Mouse (Mus musculus): ENCODE results near the gene Itgb6.

Gene Itgb6

DNA sequence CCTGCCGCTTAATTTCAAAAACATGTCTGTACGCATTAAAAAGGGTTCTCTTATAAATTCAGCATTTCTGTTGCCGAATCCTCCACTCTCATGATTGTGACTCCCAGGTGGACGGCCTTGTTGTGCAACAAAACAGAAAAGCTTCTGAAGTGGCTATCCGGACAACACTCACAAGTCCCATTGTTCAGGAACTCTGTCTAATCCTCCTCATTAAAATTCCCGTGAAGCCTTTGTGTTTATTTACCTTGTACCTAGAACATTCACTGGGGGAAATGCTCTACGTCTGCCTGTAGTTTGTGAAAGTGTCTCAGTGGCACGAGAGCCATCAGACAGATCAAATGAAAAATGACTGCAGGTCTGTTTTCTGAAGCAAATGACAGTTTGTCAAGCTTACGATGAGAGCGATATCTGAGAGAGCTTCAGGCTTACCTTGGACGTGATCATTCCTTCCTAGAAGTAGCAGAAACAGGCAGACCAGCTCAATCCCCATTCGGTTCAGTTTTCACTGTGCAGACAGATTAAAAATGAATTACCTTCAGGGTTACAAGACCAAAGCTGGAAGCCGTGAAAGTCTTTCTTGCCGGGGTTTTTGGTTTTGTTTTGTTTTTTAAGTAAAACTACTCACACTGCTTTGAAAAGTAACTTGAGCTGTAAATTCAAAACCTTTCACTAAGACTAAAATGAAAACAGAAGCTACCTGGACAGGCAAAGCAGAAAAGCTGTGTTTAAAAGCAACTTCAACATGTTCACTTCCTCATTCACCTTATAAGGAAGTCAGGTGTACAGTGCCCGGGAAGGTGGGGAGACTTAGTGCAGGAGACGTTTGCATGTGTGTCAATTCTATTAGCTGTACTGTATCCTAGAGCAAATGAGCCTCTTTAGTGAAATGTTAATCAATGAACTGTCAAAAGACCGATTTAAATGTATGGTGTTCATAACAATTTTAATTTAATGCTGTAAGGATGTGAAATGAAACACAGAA, 49.2 kb downstream of the Itgb6 start:
- no peak for DNase-seq

DNA sequence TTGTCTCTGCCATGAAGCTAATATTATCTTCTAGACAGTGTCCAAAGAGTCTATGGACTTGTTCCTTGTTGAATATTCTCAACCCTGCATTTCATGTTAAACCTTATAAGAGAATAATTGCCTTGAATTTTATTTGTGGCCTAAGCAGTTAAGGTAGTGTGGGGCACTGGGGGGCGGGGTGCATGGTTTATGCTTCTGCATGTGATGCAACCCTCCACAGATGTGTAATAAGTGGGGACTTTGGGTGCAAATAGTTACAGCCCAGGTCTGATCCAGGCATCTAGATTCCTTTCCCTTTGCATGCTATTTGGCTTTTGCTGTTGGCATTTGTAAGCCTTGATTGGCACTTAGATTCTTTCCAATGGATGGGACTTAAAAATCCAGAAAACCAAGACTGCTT, 51.2 kb downstream of the Itgb6 start:
- DNase-seq = no peak

DNA sequence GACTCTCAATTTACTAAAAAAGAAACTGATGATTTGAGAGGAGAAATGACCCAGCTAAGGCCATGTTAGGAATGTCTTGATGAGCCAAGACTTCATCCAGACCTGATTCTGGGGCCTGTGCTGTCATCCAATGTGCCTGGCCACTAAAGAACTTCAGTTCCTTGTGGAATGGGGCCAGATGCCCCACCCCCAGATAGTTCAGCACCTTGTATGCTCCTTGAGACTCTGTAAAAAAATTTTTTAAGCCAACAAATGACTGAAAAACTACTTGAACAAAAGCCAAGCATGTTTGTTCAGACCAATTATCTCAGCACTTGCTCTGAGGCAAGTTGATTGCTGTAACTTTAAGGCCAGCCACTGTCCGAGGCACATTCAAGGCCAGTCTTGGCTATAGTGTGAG, 59.4 kb downstream of the Itgb6 start:
- no peak for DNase-seq

DNA sequence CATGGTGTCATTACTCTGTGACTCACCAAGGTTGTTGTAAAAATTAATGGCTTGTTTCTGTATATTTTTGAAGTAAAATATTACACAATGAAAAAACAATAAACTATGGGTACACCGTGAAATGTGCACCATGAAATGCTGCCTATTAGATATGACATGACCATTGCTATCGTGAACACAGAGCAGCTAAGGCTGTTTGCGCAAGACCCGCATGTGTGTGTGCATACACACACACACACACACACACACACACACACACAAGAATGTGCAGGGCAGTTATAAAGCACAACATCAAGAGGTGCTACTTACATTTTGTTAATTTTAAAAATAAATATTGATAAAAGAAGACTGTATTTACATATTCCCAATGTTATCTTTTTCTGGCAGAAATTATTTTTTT, 62.5 kb downstream of the Itgb6 start:
- no peak for DNase-seq

DNA sequence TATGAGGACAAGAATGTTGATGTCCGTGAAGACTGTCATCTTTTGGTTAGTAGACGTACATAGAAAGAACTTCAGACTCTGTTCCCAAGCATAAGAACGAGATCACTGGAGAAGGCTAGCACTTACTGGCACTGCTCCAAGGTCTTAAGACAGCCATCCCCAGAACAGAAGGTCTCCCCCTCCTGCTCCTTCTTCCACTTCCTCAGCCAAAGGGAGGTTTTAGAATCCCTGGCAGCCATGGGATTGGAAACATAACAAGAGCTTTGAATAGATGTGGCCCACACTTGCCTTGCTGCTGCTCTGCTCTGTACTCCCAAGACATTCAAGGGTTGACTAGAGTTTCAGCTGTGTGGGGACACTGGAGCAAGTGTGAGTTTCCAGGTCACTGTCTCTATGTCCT, 63.5 kb downstream of the Itgb6 start:
- peak; percentile 85 for DNase-seq

DNA sequence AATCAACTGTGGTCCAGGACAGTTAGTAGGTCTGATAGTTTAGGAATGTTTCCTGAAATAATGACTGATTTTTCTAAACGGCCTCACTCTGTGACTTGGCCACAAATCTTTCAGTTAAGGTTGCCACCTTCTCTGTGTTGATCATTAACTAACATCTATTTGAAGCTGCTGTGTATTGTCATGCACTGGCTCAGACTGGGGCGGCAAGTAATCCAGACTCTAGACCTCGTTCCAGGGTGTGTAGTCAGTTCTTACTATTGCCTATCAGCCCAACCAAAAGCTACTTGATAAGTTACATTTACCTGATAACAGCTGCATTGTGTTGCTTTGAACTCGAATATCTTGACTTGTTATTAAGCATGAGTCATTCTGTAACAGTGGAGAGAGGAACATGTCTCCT, 67.6 kb downstream of the Itgb6 start:
- no peak for DNase-seq

DNA sequence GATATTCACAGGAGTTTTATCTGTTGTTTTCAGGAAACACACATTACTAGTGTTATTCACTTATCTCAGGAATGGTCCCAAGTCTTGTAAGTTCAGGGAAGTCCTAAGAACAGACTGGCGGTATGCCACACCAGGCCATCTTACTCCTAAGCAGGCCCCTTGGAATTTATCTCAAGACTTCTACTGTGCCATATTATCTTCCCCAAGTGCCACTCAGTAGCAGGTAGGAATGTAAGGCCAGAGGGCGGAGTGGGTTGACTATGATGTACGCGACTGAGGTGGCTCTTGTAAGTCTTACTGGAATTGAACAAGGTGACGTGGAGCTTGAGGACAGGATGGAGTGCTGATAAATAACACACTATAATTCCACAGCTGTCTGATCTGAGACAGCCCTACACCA, 72.3 kb downstream of the Itgb6 start:
- no peak for DNase-seq

DNA sequence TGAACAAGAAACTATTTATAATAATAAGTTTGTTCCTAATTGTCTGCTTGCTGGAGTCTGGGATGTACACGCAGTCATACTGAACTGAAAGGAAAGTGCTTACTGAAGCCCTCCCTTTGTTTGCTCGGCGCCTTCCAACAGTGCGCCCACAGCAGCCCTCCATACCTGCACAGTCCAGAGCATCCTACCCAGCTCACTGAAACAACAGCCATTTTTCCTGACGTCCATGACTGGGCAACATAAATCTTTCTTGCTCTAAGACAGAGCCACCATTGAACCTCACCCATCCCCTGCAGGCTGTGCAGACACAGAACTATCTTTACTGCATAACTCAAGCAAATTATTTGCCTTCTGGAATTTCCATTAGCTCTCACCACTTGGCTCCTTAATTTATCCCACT, 74.8 kb downstream of the Itgb6 start:
- DNase-seq = no peak

DNA sequence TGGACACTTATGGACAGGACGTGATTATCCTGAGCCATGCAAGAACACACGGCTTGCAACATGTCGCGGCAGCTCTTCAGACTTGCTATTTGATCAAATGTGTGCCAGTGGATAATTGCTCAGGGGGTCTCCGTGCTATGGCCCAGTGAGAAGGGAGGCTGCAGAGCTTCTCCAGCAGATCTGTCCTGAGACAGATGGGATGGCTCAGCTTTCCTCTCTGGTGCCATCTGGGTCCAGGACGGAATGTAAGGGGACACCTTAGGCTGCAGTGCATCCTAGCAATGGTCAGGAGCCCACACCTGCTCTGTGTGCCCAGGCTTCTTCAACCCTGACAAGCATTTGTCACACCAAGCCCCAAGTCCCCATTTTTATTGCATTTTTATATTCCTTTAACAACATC, 75.9 kb downstream of the Itgb6 start:
- peak; percentile 80 for DNase-seq

DNA sequence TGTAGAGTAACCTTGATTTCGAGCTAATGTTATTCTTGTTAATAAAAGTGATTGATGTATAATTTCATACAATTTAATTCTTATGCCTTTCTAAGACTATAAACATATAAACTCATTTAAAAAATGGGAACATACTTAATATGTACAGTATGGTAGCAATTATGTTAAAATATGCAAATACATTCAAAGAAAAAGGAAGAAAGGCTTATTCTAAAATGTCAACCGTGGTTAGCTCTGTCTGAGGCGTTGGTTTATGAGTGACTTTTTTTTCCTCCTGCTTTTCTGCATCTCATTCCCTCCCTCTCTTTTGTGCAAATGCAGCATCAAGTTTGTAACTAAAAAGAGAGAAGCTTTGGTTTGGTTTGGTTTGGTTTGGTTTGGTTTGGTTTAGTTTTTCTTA, 79.0 kb downstream of the Itgb6 start:
- DNase-seq = no peak

DNA sequence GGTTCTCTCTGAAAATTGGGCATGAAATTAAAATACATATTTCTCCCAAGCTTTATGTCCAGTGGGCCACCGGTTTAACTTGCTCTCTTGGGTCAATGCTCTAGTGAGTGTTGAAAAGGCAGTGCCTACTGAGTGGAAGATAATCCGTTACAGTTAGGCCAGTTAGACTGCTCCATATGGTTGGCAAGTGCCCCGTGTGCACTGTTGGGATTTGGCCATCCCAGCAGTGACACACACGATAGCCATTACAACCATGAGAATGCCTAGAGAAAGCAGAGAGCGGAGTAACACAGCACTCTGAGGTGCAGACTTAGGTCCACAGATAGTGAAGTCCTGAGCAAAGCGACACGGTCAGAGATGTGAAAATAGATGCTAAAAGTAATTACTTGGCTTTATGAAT, 79.8 kb downstream of the Itgb6 start:
- no peak for DNase-seq

DNA sequence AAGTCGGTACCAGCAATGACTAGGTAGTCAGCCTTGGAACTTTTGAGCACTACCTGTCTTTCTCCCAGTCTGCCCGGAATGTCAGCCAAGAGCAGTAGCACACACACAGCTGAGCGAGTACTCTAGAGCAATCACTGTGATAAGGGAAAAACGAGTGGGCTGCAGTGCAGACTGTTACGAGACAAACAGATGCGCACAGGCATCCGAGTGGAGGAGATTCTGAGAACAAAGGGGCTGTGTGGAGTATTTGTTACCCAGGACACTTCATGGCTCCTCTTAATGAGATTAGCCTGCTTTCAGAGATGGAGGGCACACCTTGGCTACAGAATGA, 82.1 kb downstream of the Itgb6 start:
- no peak for DNase-seq

DNA sequence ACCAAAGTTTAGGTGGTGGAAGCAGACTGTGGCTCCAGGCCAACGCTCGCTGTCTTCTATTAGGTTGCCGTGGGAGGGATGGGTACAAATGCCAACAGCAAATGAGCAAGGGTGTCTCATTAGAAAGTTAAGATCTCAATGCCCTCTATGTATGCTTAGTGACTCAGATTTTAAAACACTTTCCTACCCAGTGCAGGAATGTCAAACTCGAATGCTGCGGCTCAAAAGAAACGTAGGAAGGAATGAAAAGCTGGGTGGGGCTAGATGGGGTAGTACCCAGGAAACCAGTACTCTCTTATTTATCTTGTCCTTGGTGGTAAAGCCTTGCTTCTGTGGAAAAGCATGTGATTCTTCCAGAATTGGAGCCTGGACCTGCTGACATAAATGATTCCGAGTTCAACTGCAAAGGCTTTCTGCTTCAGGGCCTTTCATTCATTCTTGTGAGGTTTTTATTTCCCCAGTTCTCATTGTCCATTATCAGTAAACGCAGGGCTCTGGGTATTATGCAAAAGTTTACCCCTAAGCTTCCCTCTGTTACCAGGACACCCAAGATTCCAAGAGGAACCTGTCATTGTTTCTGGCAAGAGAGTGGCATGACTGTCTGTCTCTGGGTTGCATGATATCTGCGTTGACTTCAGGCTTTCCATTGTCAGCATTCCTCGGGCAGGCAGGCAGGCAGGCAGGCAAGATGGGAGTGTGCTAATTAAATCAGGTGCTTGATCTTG, 82.7 kb downstream of the Itgb6 start:
- peak; percentile 88 for DNase-seq

DNA sequence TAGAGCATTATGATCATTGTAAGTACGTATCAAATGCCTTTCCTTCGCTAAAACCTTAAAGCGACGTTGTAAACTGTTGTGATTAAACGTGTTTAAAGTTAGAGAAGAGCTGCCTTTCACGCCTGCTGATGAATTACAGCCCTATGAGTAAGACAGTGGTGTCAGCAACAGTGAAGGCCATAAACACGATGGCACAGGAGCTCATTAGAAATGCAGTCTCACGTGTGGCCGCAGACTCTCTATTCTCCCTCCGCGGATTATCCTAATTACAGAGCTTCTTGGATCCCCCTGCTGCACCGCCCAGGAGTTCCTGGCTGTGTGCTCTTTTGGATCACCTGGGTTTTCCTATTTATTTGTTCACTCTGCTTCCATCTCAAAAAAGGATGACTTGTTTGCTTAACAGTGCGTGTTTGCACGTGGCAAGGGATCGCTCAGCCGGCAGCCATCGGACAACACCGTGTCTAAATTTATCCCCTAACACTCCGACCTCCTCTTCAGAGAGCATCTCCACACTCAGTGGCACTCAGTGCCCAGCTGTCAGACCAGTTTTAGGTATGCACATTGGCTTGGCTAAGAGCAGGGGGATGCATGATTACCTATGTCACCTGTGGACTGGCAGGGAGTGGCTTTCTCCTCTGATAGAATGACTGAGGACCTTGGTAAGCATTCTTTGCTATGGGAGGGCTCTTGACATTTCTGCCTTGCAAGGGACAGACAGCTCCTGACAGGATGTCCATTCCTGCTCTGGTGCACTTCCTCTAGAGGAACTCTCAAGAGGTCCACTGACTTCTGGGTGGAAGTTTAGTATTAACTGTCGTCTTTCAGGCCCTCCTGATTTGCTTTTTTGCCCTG, 85.3 kb downstream of the Itgb6 start:
- DNase-seq = no peak

DNA sequence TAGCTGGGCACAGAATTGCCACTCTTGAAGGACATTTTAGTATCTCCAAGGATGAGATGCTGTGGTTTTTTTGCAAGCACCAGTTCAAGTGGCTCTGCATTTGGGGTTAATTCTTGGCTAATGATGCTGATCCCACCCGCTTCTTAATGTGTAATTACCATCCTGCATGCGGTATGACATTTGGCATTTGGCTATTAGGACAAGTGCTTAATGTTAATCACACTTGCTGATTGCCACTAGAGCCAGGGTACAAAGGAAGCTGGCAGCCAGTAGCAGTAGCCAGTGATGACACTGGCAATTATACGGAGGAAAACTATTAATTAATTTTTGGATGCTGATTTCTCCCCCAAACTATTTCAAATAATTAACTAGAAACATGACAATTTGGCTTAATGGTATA, 86.0 kb downstream of the Itgb6 start:
- no peak for DNase-seq

DNA sequence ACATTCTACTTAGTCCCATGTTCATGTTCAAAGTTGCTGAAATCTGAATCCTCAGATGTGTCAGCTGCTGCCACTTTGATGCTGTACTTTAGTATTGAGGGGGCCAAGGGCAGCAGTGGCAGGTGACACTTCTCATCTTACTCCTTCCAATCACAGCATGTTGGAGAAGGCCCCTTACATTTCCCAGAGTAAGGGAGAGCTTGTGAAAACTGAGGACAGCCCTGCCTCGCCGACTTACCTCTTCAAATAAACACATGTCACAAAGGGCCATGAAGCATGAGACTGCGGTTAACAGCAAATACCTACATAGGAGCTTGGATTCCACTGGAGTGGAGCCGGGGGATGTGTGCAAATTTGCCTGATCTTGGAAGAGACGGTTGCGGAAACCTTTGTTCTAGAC, 86.4 kb downstream of the Itgb6 start:
- DNase-seq = peak; percentile 64

DNA sequence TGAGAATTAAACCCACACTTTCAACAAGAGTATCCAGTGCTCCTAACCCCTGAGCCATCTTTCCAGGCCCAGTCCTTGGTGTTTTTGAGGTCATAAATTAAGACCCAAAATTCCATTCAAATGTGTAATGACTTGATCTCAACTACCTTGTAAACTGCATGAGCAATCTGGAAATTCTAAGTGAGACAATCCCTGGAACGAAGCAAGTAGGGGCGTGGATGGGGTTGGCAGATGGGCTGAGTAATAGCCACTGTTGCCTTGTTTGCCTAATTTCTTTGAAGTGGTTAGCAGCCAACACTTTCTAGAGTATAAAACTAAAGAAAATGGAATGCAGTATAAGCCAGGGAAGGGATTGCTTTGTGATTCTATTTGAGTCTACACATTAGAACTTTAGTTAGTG, 89.7 kb downstream of the Itgb6 start:
- DNase-seq = no peak

DNA sequence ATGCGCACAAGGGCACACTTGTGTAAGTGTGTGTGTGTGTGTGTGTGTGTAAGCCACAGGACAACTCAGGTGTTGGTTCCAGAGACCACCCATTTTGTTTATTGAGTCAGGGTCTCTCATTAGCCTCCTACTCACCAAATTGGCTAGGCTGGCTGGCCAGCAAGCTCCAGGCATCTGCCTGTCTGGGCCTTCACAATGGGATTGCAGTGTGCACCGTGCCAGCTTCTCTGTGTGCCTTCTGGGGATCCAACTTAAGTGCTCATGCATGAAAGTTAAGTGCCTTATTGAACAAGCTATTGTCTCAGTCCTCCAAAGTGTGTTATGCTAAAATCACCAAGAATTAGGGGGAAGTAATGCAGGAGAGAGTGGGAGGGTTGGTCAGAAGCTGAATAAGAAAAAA, 92.1 kb downstream of the Itgb6 start:
- DNase-seq = peak; percentile 64

DNA sequence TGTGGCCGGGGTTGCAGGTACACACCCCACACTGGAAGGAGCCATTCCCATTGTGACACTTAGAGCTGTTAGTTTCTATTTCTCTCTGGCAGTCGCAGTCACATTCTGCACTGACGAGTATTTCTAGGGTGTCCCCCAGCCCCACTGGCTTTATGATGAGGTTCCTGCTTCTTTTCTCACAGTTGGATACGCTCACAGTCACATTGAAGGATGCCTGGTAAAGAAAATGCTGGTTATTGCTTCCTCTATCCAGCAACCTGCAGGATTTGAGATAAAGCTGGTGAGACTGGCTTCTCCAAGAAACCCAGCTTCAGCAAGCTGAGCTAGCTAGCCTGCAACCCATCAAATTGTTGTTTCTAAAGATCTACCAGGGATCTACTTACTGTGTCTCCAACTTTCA, 94.5 kb downstream of the Itgb6 start:
- DNase-seq = no peak

DNA sequence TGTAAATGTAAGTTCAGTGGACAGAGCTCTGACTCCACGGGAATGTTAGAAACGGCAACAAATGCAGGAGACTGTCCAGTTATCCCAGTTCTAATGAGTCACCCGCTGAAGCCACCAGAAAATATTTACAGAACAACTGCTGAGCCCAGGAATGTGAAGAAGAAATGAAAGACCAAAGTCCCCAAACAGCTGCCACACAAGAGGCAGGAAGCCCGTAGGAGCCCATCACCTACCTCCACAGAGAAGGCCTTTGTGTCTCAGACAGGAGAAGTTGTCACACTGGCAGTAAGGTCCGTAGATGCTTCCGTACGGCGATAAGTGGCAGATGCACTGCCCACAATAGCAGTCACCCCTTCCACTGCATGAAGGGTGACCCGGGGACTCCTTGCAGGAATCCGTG, 94.9 kb downstream of the Itgb6 start:
- peak; percentile 87 for DNase-seq

DNA sequence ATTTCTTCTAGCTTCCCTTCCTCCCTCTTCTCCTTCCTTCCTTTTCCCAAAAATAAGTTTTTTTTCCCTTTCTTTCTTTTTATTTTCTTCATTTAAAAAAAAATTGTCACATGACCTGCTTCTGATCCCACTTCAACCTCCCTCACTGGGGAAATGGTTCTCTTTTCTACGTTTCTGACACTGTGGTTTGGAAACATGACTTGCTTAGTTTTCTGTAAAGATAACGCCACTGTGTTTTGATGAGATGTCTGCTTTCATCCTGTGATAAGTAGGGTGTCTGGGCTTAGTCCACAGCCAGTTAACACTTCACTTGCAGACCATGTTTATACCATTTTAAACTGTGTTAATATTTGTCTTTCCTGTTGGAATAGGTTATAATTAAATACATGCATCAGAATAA, 96.7 kb downstream of the Itgb6 start:
- no peak for DNase-seq

DNA sequence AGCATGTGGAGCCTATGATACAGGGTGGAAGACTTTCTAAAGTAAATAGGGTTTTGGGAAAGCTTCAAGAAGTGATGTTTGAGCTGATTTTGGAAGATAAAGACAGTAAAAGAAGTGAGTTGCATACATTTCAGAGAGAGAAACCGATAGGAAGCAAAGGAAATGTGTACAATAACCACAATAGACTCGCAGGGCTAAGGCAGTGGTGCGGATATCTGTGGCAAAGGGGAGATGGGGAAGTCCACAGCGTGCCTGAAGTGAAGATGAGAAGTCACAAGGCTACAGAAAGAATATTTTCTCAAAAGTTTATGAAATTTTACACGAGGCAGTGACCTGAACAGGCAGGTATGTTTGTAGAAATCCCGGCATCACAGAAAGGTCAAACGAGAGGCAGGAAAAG, 100.3 kb downstream of the Itgb6 start:
- DNase-seq = peak; percentile 55

DNA sequence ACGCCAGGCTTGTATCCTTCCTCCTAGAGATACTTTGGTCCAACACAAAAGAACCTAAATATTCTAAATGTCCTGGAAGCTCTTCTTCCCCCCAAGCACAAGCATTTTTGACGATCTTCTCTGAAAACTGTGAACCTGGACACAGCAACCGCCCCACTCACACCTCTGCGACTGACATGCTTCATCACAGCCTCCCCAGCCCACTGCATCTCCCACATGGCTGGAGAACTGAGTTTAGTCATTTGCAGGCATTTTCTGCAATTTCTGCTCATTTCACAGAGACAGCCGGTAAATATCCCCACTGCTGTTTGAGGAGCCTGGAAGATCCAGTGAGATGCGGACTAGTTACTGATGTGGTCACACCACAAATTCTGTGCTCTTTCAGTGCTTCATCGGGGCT, 107.7 kb downstream of the Itgb6 start:
- peak; percentile 42 for DNase-seq

DNA sequence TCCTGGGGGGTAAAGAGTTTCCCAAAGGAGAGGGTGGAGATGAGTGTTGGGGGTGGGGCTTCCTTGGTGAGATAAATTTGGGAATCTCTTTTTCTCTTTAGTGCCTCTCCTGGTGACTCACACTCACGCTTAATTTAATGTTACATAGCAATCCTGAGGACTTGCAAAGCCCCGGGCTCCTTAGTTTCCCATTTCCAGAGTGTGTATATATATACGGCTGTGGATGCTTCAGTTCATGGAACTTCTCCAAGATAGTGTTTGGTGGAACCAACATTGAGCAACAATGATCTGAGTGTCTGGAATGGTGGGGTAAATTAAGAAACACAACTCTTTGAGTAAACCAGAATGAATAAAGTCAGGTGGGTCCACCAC, 108.6 kb downstream of the Itgb6 start:
- DNase-seq = peak; percentile 33
